ENCODE assay signal across 8 mouse cellular contexts in genomic region chr3:94363291-94364153, GRCm38 (mm10). TPM values are rescaled to one million over a fixed set of nuclear protein-coding genes. Genes with fewer than 3 reads are reported as not detected.
A peak's percentile ranks its signal among the peaks of the same experiment; 100 is the strongest.
DNase-seq lines count a peak whose midpoint lies in the region; ATAC-seq and TF ChIP-seq lines count a peak whose summit lies in the region.

No protein-coding gene starts in this region.

- peak; percentile 59 to 64 for DNase-seq in adrenal gland, adult 18-20 months (ENCODE audit: low spot score in 2 of 2)
- peak; percentile 74 for DNase-seq in embryo, embryonic 11 days
- peak; percentile 17 for DNase-seq in lung, postnatal 36 days
- DNase-seq in right cerebral cortex, postnatal 25 days: peak; percentile 48
- no peak for DNase-seq in spleen, adult 12 weeks (ENCODE audit: low spot score)

- peaks cover 9% of the 10 kb centered on the region; the same call in 1 of the 2 replicates for H3K4me1 ChIP-seq in E14TG2a.4 (replicated peaks; ENCODE audit: low read depth, low read length)
- peaks cover 5% of the 10 kb centered on the region for H3K4me1 ChIP-seq in heart, embryonic 13.5 days
- peaks cover 14% of the 10 kb centered on the region for H3K4me1 ChIP-seq in kidney, embryonic 15.5 days

- H3K9ac ChIP-seq in heart, embryonic 13.5 days: peak overlapping the region; percentile 84
- peak overlapping the region; percentile 51 for H3K9ac ChIP-seq in kidney, embryonic 15.5 days

- H3K27me3 ChIP-seq in E14TG2a.4 (ENCODE audit: insufficient read depth, low read length): peaks cover 61% of the 10 kb centered on the region
- H3K27me3 ChIP-seq in heart, embryonic 13.5 days (replicated peaks): peaks cover 67% of the 10 kb centered on the region
- peaks cover 52% of the 10 kb centered on the region for H3K27me3 ChIP-seq in kidney, embryonic 15.5 days

- H3K4me3 ChIP-seq in E14TG2a.4 (replicated peaks; ENCODE audit: low read length): peak overlapping the region; percentile 79
- peak overlapping the region; percentile 65 for H3K4me3 ChIP-seq in heart, embryonic 13.5 days
- peak overlapping the region; percentile 53 for H3K4me3 ChIP-seq in kidney, embryonic 15.5 days (replicated peaks)

- no peaks in the 10 kb centered on the region for H3K36me3 ChIP-seq in E14TG2a.4 (ENCODE audit: insufficient read depth, low read length)
- no peaks in the 10 kb centered on the region for H3K36me3 ChIP-seq in heart, embryonic 13.5 days
- H3K36me3 ChIP-seq in kidney, embryonic 15.5 days: no peaks in the 10 kb centered on the region

- peak overlapping the region; percentile 96 for H3K4me2 ChIP-seq in heart, embryonic 13.5 days
- peak overlapping the region; percentile 79 for H3K4me2 ChIP-seq in kidney, embryonic 15.5 days

- H3K9me3 ChIP-seq in E14TG2a.4 (ENCODE audit: low read length): peaks cover 10% of the 10 kb centered on the region; the same call in 1 of the 2 replicates
- H3K9me3 ChIP-seq in heart, embryonic 13.5 days: peaks cover 4% of the 10 kb centered on the region; the same call in 1 of the 2 replicates
- no peaks in the 10 kb centered on the region for H3K9me3 ChIP-seq in kidney, embryonic 15.5 days (replicated peaks)

- H3K27ac ChIP-seq in heart, embryonic 13.5 days (replicated peaks): no peak overlapping the region
- H3K27ac ChIP-seq in kidney, embryonic 15.5 days: no peak overlapping the region

- no peak for TF ChIP-seq CTCF in E14TG2a.4 (conservative IDR thresholded peaks at IDR 0.05; ENCODE audit: low read length)

- ATAC-seq in heart, embryonic 13.5 days (ENCODE audit: extremely low read depth, insufficient number of reproducible peaks, low FRiP score, low TSS enrichment): peak; percentile 47; the same call in 1 of the 2 replicates
- peak; percentile 72 for ATAC-seq in kidney, embryonic 15.5 days (replicated peaks; ENCODE audit: low FRiP score)

- 3% methylated on average over 87 of the region's 97 CpGs for WGBS in heart, embryonic 13.5 days
- WGBS in kidney, embryonic 15.5 days: 5% methylated on average over 96 of the region's 97 CpGs

RNA-seq across cellular contexts. Expression of gene C2cd4d, which starts 1.3 kb away (rescaled TPM):
- total RNA-seq in adrenal gland, adult 18-20 months (2021): under 1 TPM; 0.38 to 0.40 TPM
- polyA plus RNA-seq in heart, embryonic 13.5 days (2015; fragmentation: Nextera tagmentation; extraction: Ambion mirVana): 0.31 and 0.52 TPM in 2 replicates
- 0.40 and 0.59 TPM in 2 replicates for polyA plus RNA-seq in kidney, embryonic 15.5 days (2015; fragmentation: Nextera tagmentation; extraction: Ambion mirVana)

RNA-seq across cellular contexts. Expression of gene Rorc, which starts 9.1 kb away (rescaled TPM):
- 10 to 100 TPM; 20.3 to 27.7 TPM for total RNA-seq in adrenal gland, adult 18-20 months (2021)
- 3.3 and 3.6 TPM in 2 replicates for polyA plus RNA-seq in heart, embryonic 13.5 days (2015; fragmentation: Nextera tagmentation; extraction: Ambion mirVana)
- polyA plus RNA-seq in kidney, embryonic 15.5 days (2015; fragmentation: Nextera tagmentation; extraction: Ambion mirVana): 8.6 and 9.6 TPM in 2 replicates

RNA-seq across cellular contexts. Expression of gene Them5, which starts 21.6 kb away (rescaled TPM):
- total RNA-seq in adrenal gland, adult 18-20 months (2021): not detected
- polyA plus RNA-seq in heart, embryonic 13.5 days (2015; fragmentation: Nextera tagmentation; extraction: Ambion mirVana): not detected in 2 replicates
- polyA plus RNA-seq in kidney, embryonic 15.5 days (2015; fragmentation: Nextera tagmentation; extraction: Ambion mirVana): 1.3 TPM in 1 of 2 replicates, not detected in the other

RNA-seq across cellular contexts. Expression of gene Lingo4, which starts 34.8 kb away (rescaled TPM):
- total RNA-seq in adrenal gland, adult 18-20 months (2021): under 1 TPM; 0.56 to 0.70 TPM
- 0.08 TPM in 2 replicates for polyA plus RNA-seq in heart, embryonic 13.5 days (2015; fragmentation: Nextera tagmentation; extraction: Ambion mirVana)
- 0.17 and 0.32 TPM in 2 replicates for polyA plus RNA-seq in kidney, embryonic 15.5 days (2015; fragmentation: Nextera tagmentation; extraction: Ambion mirVana)

RNA-seq across cellular contexts. Expression of gene Tdrkh, which starts 49.6 kb away (rescaled TPM):
- 10 to 100 TPM in 1 of 2 experiments, 1 to 10 TPM in 1; 8.5 to 14.3 TPM for total RNA-seq in adrenal gland, adult 18-20 months (2021)
- 8.6 and 8.8 TPM in 2 replicates for polyA plus RNA-seq in heart, embryonic 13.5 days (2015; fragmentation: Nextera tagmentation; extraction: Ambion mirVana)
- polyA plus RNA-seq in kidney, embryonic 15.5 days (2015; fragmentation: Nextera tagmentation; extraction: Ambion mirVana): 12.0 and 15.5 TPM in 2 replicates
